Mouse (Mus musculus): ENCODE measurements around the gene Zdhhc17.
A peak's percentile ranks its signal among the peaks of the same experiment; 100 is the strongest.

Gene Zdhhc17

DNA sequence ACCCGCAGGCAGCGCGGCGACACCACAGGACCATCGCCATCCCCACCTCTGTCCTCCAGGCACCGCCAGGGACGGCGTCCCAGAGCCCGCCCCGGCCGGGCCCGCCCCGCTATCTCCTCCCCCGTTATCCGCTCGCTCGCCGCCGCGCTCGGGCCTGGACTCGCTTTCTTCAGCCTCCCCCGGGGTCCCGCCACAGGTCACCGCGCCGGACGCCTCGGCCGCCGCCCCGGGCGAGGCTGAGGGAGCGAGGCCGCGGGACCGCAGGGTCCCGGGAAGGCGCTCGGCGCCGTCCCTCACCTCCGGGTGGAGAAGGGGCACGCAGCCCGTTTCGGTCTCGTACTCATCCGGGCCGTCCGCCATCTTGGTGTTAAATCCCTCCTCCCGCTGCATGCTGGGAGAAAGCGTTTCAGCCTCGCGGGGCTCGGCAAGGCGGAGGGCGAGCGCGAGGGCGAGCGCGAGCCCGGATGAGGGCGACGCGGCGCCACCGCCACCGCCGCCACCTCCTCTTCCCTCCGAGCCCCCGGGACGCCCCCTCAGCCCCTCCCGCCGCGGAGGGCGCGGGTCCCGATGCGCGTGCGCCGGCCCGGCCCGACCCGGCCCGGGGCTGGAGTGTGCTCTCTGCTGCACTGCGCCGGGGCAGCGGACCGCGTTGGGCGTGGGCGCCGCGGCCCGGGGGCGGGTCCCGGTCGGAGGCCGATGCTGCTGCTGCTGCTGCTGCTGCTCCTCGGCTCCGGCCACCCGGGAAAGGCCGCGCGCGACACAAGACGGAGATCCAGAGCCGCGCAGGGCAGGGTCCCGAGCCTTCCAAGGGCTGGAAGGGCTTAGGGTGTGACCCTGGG, at the start of gene Zdhhc17:
Gene Zdhhc17 (minus strand): TSS at position 500 of the 839 bp plus-strand sequence.
- DNase-seq, result peak; percentile 97

DNA sequence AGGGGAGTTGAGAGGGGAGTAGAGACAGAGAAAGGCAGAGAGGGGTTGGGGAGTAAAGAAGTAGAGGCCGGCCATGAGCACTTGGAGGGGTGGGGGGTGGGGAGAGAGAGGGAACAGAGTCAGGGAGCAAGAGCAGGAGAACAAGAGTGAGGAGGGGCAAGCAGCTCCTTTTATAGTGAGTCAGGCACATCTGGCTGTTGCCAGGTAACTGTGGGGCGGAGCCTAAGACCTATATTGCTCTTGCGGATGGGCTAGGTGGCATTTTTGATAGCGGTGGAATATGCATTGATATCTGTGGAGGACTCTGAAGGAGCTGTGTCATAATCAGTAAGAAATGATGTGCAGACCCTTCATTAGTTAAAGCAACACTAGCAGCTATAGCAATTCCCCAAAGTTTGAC, 45.8 kb upstream of the Zdhhc17 start:
- DNase-seq, result no peak

DNA sequence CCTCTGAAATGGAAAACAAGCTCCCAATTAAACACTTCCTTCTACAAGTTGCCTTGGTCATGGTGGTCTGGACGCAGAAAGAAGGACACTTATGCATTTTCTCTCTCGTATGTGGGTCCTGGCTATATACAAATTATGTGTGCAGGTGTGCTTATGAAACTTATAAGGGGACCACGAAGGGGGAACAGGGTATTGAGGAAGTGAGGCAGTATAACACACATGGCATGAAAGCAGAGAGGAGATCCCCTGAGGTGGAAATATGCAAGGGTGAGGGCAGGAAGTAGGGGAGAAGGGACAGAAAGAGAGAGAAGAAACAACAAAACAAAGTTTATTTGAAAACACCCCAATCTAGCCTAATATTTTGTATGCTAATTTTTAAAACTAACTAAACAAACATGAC, 41.7 kb upstream of the Zdhhc17 start:
- no peak for DNase-seq

DNA sequence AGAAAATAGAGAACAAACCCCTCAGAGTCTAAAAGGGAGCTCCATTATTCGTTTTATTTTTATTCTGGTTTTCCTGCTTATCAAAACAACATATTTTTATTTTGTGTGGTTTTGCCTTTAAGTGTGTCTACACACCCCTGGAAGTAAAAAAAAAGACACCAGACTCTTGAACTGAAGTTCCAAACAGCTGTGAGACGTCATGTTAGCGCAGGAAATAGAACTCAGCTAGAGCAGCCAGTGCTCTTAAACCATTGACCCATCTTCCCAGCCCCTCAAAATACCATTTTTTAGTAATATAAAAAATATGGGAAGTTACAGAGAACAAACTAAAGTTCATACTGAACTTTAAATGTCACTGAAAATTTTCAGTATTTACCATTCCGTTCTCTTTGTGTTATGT, 40.6 kb upstream of the Zdhhc17 start:
- DNase-seq, result no peak

DNA sequence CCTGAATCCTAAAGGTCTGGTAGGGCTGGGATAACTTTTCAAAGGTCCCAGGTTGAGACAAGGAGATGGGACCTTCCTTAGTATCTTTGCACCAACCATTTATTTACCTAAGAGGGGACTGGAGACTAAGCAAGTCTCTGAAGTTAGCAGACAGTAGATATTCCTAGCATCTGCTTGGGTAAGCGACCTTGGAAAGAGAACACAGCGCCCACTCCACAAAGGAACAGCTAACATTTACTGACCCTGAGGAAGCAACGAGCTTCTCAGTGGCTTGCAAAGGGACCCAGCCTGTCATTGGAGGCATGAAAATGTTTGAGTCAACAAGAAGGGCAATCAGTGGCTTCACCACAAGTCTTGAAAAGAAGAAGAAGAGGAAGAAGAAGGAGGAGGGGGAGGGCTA, 40.1 kb upstream of the Zdhhc17 start:
- DNase-seq, result no peak

DNA sequence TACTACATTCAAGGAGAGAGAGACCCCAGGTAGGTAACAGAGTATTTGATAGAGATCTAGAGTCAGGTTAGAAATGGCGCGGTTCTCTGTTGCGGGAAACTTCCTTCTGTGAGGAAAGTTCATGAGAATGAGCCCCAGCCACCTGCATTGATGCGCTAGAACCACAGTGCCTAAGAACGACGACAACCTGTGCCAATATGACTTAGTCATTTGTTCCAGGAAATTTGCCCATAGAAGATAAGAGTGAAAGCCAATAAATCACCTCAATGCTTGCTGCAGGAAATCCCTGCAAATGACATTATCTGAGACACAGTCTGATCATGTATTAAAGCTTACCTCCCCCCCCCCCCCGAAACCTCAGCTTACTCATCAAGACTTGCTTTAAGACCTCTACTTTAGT, 38.0 kb upstream of the Zdhhc17 start:
- DNase-seq, result no peak

DNA sequence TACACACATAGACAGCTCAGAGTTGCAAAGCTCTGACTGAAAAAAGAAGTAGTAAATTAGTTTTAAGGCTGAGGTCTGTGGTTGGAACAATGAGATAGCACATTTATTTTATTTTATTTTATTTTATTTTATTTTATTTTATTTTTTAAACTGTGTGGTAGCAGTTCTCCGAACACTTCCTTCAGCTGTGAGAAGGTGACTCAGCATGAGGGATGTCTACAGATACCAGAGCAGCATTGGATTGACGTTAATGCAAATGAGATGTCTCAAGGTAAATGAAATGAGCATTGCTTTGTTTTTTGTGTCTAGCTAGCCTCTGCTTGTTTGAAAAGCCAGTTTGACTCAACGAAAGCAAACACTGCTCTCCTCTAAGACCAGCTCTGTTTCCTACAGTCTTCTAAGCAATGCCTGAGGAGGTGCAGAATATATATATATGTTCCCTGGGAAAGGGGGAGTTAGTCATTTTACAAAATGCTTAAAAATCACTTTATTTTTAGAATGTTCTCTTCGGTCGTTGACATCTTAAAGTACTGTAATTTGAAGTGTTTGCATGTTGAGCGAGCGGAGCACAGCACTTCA, 30.2 kb upstream of the Zdhhc17 start:
- no peak for DNase-seq

DNA sequence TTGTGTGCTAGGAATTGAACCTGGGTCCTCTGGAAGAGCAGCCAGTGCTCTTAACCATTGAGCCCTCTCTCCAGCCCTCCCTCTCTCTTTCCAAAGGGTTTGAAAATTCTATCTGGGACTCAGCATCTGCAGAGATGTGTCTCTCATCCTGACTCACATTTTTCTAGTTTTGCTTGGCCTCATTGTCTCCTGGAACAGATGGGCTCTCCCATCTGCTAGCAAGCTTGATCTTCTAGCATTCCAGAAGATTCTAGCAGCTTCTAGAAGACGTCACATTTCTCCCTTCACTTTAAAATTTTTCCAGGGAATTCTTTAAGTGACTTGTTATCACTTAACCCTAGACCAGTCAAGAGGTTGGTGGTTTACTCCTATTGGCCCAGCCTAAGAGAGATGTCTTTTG, 26.9 kb upstream of the Zdhhc17 start:
- no peak for DNase-seq

DNA sequence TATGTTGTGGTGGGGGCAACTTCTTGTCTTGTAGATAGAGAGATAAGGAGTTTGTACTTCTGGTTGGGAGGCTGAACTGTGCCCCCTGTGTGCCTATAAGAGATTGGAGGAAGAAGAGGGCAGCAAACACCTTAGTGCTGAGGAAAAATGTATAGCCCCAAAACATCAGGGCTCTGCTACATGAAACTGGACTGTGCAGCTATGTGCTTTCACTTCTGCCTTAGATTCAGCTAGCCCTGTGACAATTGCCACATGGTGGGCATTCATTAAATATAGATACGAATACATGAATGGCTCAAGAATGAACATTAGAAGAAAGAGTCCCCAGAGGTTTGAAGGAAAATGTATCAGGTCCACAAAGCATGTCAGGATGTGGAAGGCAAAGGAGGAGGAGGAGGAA, 25.2 kb upstream of the Zdhhc17 start:
- no peak for DNase-seq

DNA sequence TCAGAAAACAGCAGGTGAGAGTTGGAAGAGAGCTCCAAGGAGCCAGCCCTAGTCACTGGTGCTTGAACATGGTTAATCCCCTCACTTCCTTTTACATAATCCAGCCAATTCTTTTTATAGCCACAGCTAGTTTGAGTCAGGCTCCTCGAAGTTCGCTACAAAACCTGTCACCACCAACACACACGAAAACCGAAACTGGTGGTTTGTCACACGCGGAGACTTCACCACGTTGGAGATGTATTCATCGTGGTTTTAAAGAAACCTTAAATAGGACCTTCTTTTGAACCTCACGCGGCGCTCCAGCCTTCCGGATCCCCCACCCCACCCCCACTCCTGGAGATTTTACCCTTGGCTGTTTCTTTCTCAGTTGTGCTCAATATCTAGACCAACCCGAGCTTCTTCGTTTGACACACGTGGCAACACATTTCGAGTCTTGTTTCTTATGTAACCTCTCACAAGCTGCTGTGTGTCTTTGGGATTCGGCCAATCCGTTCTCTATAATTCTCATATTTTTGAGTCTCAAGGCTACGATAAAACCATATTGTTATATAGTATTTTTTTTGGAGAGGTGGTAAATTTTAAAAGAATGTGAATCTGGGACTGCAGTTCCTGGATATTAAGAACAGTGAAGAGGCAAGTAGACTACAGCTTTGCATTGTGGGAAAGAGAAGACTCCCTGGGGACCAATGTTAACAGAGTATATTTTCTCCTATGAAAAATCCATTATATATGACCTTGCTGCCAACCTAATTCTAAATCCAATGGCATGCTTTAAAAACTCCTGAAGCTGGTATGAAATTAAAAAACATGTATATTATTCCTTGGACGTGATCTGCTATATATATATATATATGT, 21.8 kb upstream of the Zdhhc17 start:
- DNase-seq, result peak; percentile 30

DNA sequence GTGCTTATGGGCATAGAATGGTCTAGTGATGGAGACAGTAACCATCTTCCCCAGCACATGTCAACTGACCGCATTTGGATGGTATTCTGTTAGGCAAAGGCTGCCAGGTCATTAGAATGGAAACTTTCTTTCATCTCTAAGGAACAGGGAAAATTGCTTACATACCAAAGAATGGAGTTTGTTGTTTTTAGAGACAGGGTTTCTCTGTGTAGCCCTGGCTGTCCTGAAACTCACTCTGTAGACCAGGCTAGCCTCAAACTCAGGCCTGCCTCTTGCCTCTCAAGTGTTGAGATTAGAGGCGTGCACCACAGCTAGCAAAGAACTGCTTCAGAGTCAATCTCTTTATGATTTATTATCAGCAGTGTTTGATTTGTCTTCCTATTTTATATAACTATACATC, 20.9 kb upstream of the Zdhhc17 start:
- no peak for DNase-seq

DNA sequence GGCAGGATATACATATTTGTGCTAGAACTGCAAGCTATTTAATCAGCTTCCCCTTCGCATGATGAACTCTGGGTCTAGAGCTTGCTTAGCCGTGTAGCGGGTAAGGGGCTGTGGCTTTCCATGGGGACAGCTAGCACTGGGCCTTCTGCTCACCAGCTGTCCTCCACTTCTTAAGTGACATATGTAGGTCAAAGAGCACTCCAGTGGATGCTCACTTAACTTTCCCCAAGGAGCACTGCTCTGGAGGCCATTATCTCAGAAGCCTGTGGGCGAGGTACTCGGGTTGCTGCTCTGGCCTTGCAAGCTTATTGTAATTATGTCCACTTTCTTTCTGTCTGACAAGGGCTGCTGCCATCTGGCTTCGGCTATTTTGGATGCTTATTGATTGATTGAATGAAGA, 16.2 kb upstream of the Zdhhc17 start:
- DNase-seq, result no peak

DNA sequence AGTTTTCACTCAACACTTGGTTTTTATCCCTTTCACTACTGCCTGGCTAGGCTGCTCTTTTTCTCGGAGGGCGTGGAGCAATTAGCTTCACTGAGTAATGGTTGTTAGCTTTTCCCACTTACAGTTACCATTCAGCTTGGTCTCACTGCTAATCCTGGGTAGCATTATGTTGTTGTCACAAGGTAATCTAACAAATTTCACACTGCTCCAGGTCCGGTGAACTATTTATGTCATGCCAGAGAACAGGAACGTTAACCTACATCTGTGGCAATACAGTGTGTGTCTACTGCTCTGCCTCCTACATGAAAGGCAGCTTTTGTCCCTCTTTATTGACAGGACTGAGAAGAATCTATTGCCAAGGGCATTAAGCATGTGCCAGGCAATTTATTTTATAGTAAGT, 14.8 kb upstream of the Zdhhc17 start:
- DNase-seq, result no peak

DNA sequence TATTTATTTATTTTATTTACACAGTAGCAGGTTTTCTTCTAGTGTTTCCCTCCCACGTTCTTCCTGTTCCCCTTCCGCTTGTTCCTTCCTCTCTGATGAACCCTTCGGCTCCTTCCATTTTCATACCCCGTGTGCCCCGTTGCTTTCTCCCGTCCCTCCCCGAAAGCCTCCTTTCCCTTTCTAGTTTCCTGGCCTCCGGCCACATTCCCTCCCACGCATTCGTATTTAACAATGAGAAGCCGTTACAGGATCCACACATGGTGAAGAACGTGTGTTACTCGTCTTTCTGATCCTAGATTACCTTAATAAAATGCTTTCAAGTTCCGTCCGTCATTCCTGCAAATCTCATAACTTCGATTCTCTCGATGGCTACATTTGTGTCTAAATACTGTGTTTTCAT, 4.5 kb upstream of the Zdhhc17 start:
- no peak for DNase-seq

DNA sequence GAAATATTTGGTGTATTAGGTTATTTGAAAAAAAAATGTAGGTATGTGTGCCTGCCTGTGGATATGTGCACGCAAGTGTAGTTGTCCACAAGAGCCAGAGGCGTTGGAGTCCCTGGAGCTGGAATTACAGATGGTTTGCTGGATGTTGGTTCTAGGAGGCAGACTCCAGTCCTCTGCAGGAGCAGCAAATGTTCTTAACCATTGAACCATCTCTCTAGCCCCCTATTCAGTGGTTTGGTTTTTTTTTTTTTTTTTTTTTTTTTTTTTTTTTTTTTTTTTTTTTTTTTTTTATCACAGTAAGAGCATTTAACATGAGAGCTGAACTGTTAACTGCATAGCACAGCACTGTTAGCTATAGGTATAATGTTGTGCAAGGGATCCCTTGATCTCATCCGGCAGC, 3.3 kb upstream of the Zdhhc17 start:
- DNase-seq, result no peak

DNA sequence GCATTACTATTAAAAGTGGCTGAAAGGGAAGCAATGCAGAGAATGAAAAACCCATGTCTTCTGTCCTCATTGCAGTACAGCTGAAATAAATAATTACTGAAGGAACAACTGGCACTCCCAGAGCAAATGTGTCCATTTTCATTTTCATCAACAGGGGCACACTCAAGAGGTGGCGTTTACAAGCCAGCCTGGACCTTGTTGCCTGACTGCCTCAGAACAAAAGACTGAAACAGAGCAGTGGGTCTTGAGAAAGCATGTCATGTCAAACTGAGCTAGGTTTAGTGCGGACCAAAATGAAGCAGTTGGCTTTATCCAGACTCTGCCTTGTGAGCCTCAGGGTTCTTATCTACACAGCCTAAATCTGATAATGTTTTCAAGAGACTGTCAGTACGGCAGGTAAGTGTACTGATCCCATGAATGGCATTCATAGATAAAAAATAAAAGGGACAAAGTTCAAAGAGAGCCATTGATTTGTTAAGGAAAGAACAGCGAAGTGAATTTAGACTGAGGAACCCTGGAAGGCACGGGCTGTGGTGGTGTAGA, 2.6 kb upstream of the Zdhhc17 start:
- DNase-seq, result no peak

DNA sequence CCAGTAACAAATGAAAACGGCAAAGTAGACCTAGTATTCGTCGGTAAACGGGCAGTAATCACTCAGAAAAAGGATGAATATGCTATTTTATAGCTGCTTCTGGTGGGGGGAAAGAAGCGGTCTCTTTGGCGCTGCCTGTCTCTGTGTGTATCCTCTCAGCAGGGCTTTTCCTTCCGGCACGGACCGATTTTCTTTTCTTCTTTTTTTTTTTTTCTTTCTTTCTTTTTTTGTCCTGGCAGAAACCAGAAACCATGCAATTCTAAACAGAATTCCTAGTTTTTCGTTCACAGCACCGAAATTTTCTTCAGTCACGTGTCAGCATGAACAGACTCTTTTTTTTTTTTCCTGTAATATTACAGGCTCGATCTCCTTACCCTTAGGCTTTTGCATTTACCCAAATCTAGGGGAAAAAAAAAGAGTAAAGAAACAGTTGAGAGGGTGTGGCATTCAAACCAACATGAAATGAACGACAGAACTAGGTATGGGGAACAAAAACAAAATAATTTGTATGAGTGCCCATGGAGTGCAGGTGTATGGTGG, 1.4 kb upstream of the Zdhhc17 start:
- no peak for DNase-seq

DNA sequence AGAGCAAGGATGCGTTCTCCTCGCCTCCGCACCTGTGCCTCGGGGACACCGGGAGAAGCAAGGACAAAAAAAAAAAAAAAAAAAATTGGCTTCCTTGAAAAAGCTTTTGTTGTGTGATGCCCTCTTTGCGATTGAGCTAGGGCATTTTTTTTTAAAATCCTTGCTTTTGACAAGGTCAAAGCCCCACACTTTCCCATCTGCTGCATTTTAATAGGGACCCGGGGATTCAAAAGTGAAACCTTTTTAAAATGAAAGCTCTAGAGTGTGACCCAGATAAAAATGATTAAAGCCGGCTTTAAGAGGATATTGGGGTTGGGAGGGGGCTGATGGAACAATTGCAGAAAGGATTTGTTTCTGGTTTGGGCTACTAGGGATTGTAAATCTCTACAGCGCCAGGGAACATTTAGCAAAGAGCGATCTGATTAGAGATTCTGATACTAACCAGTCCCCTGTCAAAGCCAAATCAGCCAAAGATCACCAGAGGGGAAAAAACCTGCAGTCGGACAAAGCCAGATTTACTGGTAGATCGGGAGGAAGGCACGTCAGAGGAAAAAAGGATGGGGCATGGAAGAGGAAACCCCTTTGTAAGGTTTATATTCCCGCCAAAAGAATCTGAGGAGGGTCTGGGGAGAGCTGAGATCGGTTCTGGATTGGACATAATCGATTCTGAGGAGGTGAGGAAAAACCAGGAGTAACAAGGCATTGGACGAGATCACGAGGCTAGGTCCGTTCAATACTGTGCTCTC, 713 bp upstream of the Zdhhc17 start:
- DNase-seq, result peak; percentile 42

DNA sequence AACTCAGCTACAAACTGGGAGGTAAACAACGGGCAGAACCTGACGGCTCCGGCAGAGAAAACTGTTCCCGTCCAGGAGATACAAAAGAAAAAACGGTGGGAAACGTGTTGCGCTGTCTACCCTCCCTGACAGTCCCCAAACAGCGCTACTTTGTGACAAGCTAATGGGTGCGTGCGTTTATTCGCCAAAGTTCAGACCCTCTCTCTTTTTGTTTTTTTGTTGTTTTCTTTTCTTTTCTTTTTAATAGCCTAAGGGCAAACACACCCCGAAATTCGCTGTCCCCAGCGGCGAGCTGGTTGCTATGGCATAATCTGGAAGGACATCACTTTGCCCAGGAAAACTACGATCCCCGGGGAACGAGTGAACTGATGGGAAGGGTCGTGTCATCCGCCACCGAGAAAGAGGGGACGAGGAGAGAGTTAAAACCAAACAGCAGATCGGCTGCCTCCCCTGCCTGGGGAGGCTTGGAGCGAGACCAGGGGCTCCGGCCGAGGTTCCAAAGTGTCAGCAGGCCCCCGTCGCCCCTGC, 763 bp downstream of the Zdhhc17 start:
- DNase-seq, result no peak

DNA sequence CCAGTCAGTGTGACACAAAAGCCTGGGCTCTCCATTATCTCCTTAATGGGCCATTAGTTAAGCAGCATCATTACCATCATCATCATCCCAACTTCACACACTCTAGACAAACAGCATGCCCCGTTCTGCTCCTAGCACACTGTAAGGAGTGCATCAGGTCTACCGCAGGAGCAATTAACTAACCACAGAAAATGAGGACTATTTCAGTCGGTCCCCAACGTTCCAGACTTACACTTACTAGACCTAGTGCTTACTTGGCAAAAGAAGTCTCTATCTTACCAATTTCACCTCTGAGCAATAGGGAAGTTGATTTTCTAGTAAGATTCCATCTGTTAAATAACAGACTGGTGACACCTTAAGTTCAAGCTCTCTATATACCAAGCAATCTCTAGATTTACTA, 2.3 kb downstream of the Zdhhc17 start:
- DNase-seq, result no peak

DNA sequence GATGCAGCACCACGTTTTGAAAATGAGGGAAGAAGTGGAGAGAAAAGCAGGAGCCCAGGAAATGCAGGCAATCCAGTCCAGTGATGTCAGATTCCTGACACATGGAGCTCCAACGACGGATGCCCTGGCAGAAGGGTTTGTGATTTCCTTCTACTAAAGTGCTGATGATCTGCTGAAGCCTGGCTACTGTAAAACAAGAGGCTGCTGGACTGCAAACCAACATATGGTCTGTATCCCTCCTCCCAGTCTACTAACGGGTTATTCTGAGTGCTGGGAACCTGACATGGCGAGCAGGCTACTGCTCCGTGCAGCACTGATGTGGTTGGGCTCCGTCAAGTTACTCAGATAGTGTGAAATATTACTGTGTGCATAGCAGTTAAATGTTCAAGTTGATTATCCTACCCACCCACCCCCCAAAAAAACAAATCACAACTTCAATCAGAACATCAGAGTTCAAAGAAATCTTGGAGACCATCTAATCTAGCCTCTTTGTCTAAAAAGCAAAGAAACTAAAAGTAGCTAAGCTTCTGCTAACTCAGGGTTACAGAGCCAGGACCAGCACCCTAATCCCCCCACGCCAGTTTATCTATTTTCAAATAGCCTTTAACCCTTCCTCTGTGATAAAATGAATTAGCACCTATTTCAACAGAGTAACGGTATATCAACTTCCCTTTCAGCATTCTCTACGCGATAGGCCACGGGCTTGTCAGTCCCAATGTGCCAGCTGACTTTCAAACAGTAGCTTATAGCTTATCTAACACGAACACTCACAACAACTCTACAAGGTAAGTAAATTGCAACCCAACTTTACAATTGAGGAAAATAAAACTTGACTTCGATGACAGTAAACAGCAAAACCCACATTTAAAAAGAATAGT, 4.1 kb downstream of the Zdhhc17 start:
- DNase-seq, result no peak

Measured in kidney, adult 18-20 months (tissue).